Comparison of ENCODE assay signal across 17 mouse cellular contexts in genomic region chr7:45026256-45026655, GRCm38 (mm10). TPM values are rescaled to one million over a fixed set of nuclear protein-coding genes. Genes with fewer than 3 reads are reported as not detected.
A peak's percentile ranks its signal among the peaks of the same experiment; 100 is the strongest.
DNase-seq lines count a peak whose midpoint lies in the region; ATAC-seq and TF ChIP-seq lines count a peak whose summit lies in the region.
"Had no signal": no experiment of that assay in that cellular context is flagged by ENCODE, and none has a peak within 500 bp of the region (broad histone marks: within the 10 kb centered on the region; RNA-seq: fewer than 3 reads in every experiment).

No protein-coding gene starts in this region.

- 0 out of 2 replicates have a peak overlapping the region, but pooled peaks have one; percentile 29 for H3K27ac ChIP-seq in hindbrain, embryonic 10.5 days
- H3K27ac ChIP-seq in hindbrain, embryonic 11.5 days (ENCODE audit: low read depth, low read length) = no peak overlapping the region
- peak overlapping the region; percentile 13; the same call in 1 of the 2 replicates for H3K27ac ChIP-seq in hindbrain, embryonic 12.5 days
- peak overlapping the region; percentile 2 for H3K27ac ChIP-seq in midbrain, embryonic 16.5 days (ENCODE audit: low read length)
- H3K27ac ChIP-seq: intestine, embryonic 15.5 days; macrophage had no signal

- 59% methylated on average over 2 of the region's 2 CpGs for WGBS in hindbrain, embryonic 10.5 days
- 57% methylated on average over 2 of the region's 2 CpGs for WGBS in hindbrain, embryonic 11.5 days
- 54% methylated on average over 2 of the region's 2 CpGs for WGBS in hindbrain, embryonic 12.5 days
- WGBS in midbrain, embryonic 16.5 days = 31% methylated on average over 2 of the region's 2 CpGs

- H3K4me1 ChIP-seq in hindbrain, embryonic 10.5 days (replicated peaks) = peaks cover 11% of the 10 kb centered on the region
- no peaks in the 10 kb centered on the region for H3K4me1 ChIP-seq in hindbrain, embryonic 11.5 days (replicated peaks; ENCODE audit: control insufficient read depth, insufficient read depth, low read length)
- H3K4me1 ChIP-seq in hindbrain, embryonic 12.5 days = peaks cover 12% of the 10 kb centered on the region
- H3K4me1 ChIP-seq in midbrain, embryonic 16.5 days (ENCODE audit: control insufficient read depth, insufficient read depth, low read length) = peaks cover 6% of the 10 kb centered on the region; the same call in 1 of the 2 replicates
- H3K4me1 ChIP-seq: kidney, embryonic 15.5 days had no signal

- H3K9ac ChIP-seq in hindbrain, embryonic 11.5 days (ENCODE audit: low read depth, low read length) = no peak overlapping the region
- no peak overlapping the region for H3K9ac ChIP-seq in hindbrain, embryonic 12.5 days
- no peak overlapping the region for H3K9ac ChIP-seq in midbrain, embryonic 16.5 days (ENCODE audit: low read depth, low read length)
- H3K9ac ChIP-seq: intestine, embryonic 15.5 days; kidney, embryonic 15.5 days; lung, embryonic 14.5 days had no signal

- TF ChIP-seq CTCF in brain, embryonic 14.5 days (IDR thresholded peaks at IDR 0.05; ENCODE audit: borderline replicate concordance, extremely low read depth, insufficient read depth, insufficient read length) = no peak

- no peak overlapping the region for H3K4me3 ChIP-seq in hindbrain, embryonic 10.5 days
- H3K4me3 ChIP-seq in hindbrain, embryonic 11.5 days (ENCODE audit: low read depth, low read length) = no peak overlapping the region
- no peak overlapping the region for H3K4me3 ChIP-seq in hindbrain, embryonic 12.5 days
- no peak overlapping the region for H3K4me3 ChIP-seq in midbrain, embryonic 16.5 days (ENCODE audit: low read depth, low read length)
- H3K4me3 ChIP-seq: intestine, embryonic 15.5 days; kidney, embryonic 15.5 days; myocyte had no signal

- TF ChIP-seq POLR2A in brain, embryonic 14.5 days (IDR thresholded peaks at IDR 0.05; ENCODE audit: borderline replicate concordance, extremely low read depth, insufficient read depth, insufficient read length, poor library complexity, severe bottlenecking) = no peak

- H3K36me3 ChIP-seq in hindbrain, embryonic 10.5 days = peaks cover 54% of the 10 kb centered on the region
- H3K36me3 ChIP-seq in hindbrain, embryonic 11.5 days (ENCODE audit: control insufficient read depth, insufficient read depth, low read length) = peaks cover 16% of the 10 kb centered on the region
- peaks cover 48% of the 10 kb centered on the region for H3K36me3 ChIP-seq in hindbrain, embryonic 12.5 days
- peaks cover 34% of the 10 kb centered on the region for H3K36me3 ChIP-seq in midbrain, embryonic 16.5 days (ENCODE audit: control insufficient read depth, insufficient read depth, low read length)

- H3K4me2 ChIP-seq in hindbrain, embryonic 11.5 days (replicated peaks; ENCODE audit: low read depth, low read length) = no peak overlapping the region
- H3K4me2 ChIP-seq in hindbrain, embryonic 12.5 days (replicated peaks) = no peak overlapping the region
- H3K4me2 ChIP-seq in midbrain, embryonic 16.5 days (ENCODE audit: low read length) = no peak overlapping the region
- H3K4me2 ChIP-seq: intestine, embryonic 15.5 days; kidney, embryonic 15.5 days; lung, embryonic 14.5 days had no signal

- DNase-seq in hindbrain, embryonic 10.5 days (ENCODE audit: low spot score) = no peak
- DNase-seq in hindbrain, embryonic 11.5 days (ENCODE audit: low spot score) = no peak
- DNase-seq in brain, embryonic 14.5 days (ENCODE audit: low read depth) = peak; percentile 33
- no peak for DNase-seq in right cerebral cortex, postnatal 10 days (ENCODE audit: low spot score in 2 of 2)
- no peak for DNase-seq in urinary bladder, adult 18-20 months (ENCODE audit: low spot score in 2 of 2)
- DNase-seq: cerebellum, adult 8-10 months; liver; right cerebral cortex, postnatal 4 days; thymus, adult 2 months had no signal

- no peak for ATAC-seq in hindbrain, embryonic 11.5 days (ENCODE audit: low FRiP score)
- no peak for ATAC-seq in hindbrain, embryonic 12.5 days (ENCODE audit: low FRiP score)
- peak; percentile 34; the same call in 1 of the 2 replicates for ATAC-seq in midbrain, embryonic 16.5 days
- ATAC-seq: intestine, embryonic 15.5 days had no signal

- H3K27me3 ChIP-seq in hindbrain, embryonic 10.5 days (ENCODE audit: insufficient read depth, poor library complexity, severe bottlenecking) = no peaks in the 10 kb centered on the region
- no peaks in the 10 kb centered on the region for H3K27me3 ChIP-seq in hindbrain, embryonic 11.5 days (ENCODE audit: control insufficient read depth, insufficient read depth, low read length)
- H3K27me3 ChIP-seq in hindbrain, embryonic 12.5 days = no peaks in the 10 kb centered on the region
- H3K27me3 ChIP-seq in midbrain, embryonic 16.5 days (ENCODE audit: control insufficient read depth, insufficient read depth, low read depth, low read length) = no peaks in the 10 kb centered on the region
- H3K27me3 ChIP-seq: intestine, embryonic 15.5 days; kidney, embryonic 15.5 days had no signal

- no peaks in the 10 kb centered on the region for H3K9me3 ChIP-seq in hindbrain, embryonic 10.5 days
- no peaks in the 10 kb centered on the region for H3K9me3 ChIP-seq in hindbrain, embryonic 11.5 days (ENCODE audit: control insufficient read depth, low read length)
- no peaks in the 10 kb centered on the region for H3K9me3 ChIP-seq in hindbrain, embryonic 12.5 days (replicated peaks)
- H3K9me3 ChIP-seq in midbrain, embryonic 16.5 days (replicated peaks; ENCODE audit: control insufficient read depth, low read length, poor library complexity, severe bottlenecking) = no peaks in the 10 kb centered on the region
- H3K9me3 ChIP-seq: G1E; intestine, embryonic 15.5 days; kidney, embryonic 15.5 days had no signal

RNA-seq across cellular contexts. Expression of gene Rras, which starts 8.5 kb away (rescaled TPM):
- 24.4 and 24.8 TPM in 2 replicates for polyA plus RNA-seq in hindbrain, embryonic 10.5 days (2016; fragmentation: Nextera tagmentation; extraction: Ambion mirVana)
- polyA plus RNA-seq in hindbrain, embryonic 11.5 days (2014; fragmentation: Nextera tagmentation; extraction: Ambion mirVana) = 21.2 and 21.6 TPM in 2 replicates
- 18.2 and 20.7 TPM in 2 replicates for polyA plus RNA-seq in brain, embryonic 14.5 days (2012; rRNA removed)
- 22.6 and 23.2 TPM in 2 replicates for polyA plus RNA-seq in hindbrain, embryonic 12.5 days (2016; fragmentation: Nextera tagmentation; extraction: Ambion mirVana)
- 12.2 and 12.4 TPM in 2 replicates for polyA plus RNA-seq in midbrain, embryonic 16.5 days (2015; fragmentation: Nextera tagmentation; extraction: Ambion mirVana)

RNA-seq across cellular contexts. Expression of gene Scaf1, which starts 10.1 kb away (rescaled TPM):
- polyA plus RNA-seq in hindbrain, embryonic 10.5 days (2016; fragmentation: Nextera tagmentation; extraction: Ambion mirVana) = 44.0 and 49.9 TPM in 2 replicates
- 44.0 and 49.6 TPM in 2 replicates for polyA plus RNA-seq in hindbrain, embryonic 11.5 days (2014; fragmentation: Nextera tagmentation; extraction: Ambion mirVana)
- 125 and 147 TPM in 2 replicates for polyA plus RNA-seq in brain, embryonic 14.5 days (2012; rRNA removed)
- polyA plus RNA-seq in hindbrain, embryonic 12.5 days (2016; fragmentation: Nextera tagmentation; extraction: Ambion mirVana) = 50.6 and 52.4 TPM in 2 replicates
- polyA plus RNA-seq in midbrain, embryonic 16.5 days (2015; fragmentation: Nextera tagmentation; extraction: Ambion mirVana) = 42.4 and 47.8 TPM in 2 replicates

RNA-seq across cellular contexts. Expression of gene Prr12, which starts 26.4 kb away (rescaled TPM):
- 11.9 and 13.4 TPM in 2 replicates for polyA plus RNA-seq in hindbrain, embryonic 10.5 days (2016; fragmentation: Nextera tagmentation; extraction: Ambion mirVana)
- polyA plus RNA-seq in hindbrain, embryonic 11.5 days (2014; fragmentation: Nextera tagmentation; extraction: Ambion mirVana) = 13.0 and 16.0 TPM in 2 replicates
- polyA plus RNA-seq in brain, embryonic 14.5 days (2012; rRNA removed) = 10.5 and 39.1 TPM in 2 replicates
- polyA plus RNA-seq in hindbrain, embryonic 12.5 days (2016; fragmentation: Nextera tagmentation; extraction: Ambion mirVana) = 10.9 and 14.0 TPM in 2 replicates
- polyA plus RNA-seq in midbrain, embryonic 16.5 days (2015; fragmentation: Nextera tagmentation; extraction: Ambion mirVana) = 13.6 and 13.9 TPM in 2 replicates

RNA-seq across cellular contexts. Expression of gene Bcl2l12, which starts 27.7 kb away (rescaled TPM):
- 69.6 and 73.9 TPM in 2 replicates for polyA plus RNA-seq in hindbrain, embryonic 10.5 days (2016; fragmentation: Nextera tagmentation; extraction: Ambion mirVana)
- polyA plus RNA-seq in hindbrain, embryonic 11.5 days (2014; fragmentation: Nextera tagmentation; extraction: Ambion mirVana) = 54.2 and 56.8 TPM in 2 replicates
- 20.5 and 33.9 TPM in 2 replicates for polyA plus RNA-seq in brain, embryonic 14.5 days (2012; rRNA removed)
- 46.7 and 46.8 TPM in 2 replicates for polyA plus RNA-seq in hindbrain, embryonic 12.5 days (2016; fragmentation: Nextera tagmentation; extraction: Ambion mirVana)
- 7.0 and 8.3 TPM in 2 replicates for polyA plus RNA-seq in midbrain, embryonic 16.5 days (2015; fragmentation: Nextera tagmentation; extraction: Ambion mirVana)

RNA-seq across cellular contexts. Expression of gene Irf3, which starts 28.8 kb away (rescaled TPM):
- 76.7 and 78.1 TPM in 2 replicates for polyA plus RNA-seq in hindbrain, embryonic 10.5 days (2016; fragmentation: Nextera tagmentation; extraction: Ambion mirVana)
- 59.6 and 63.9 TPM in 2 replicates for polyA plus RNA-seq in hindbrain, embryonic 11.5 days (2014; fragmentation: Nextera tagmentation; extraction: Ambion mirVana)
- polyA plus RNA-seq in brain, embryonic 14.5 days (2012; rRNA removed) = 84.4 and 130 TPM in 2 replicates
- polyA plus RNA-seq in hindbrain, embryonic 12.5 days (2016; fragmentation: Nextera tagmentation; extraction: Ambion mirVana) = 62.7 and 74.3 TPM in 2 replicates
- 52.3 and 53.6 TPM in 2 replicates for polyA plus RNA-seq in midbrain, embryonic 16.5 days (2015; fragmentation: Nextera tagmentation; extraction: Ambion mirVana)
